Mouse (Mus musculus): ENCODE results near the gene Cyth1.

- TF ChIP-seq POLR2A (IDR thresholded peaks at IDR 0.05; ENCODE audit: insufficient read length, low read depth), result no peak
- no peak for TF ChIP-seq MYOD1 (IDR thresholded peaks at IDR 0.05; ENCODE audit: control insufficient read depth in 1 of 3, insufficient read length in 2 of 3, low read depth in 2 of 3)
- TF ChIP-seq CEBPB (IDR thresholded peaks at IDR 0.05; ENCODE audit: insufficient read depth, poor library complexity, severe bottlenecking), result no peak
- TF ChIP-seq E2F4 (IDR thresholded peaks at IDR 0.05; ENCODE audit: insufficient read depth), result no peak
- TF ChIP-seq MAX (IDR thresholded peaks at IDR 0.05; ENCODE audit: low read depth), result no peak
- TF ChIP-seq POLR2AphosphoS2 (IDR thresholded peaks at IDR 0.05; ENCODE audit: insufficient read length, low read depth), result no peak
- no peak for TF ChIP-seq USF1 (IDR thresholded peaks at IDR 0.05; ENCODE audit: low read depth)
- no peak for TF ChIP-seq SRF (IDR thresholded peaks at IDR 0.05; ENCODE audit: control insufficient read depth, insufficient read length, low read depth)
- no peak for TF ChIP-seq TCF3 (IDR thresholded peaks at IDR 0.05; ENCODE audit: insufficient read length, low read depth)
These were observed 39.6 kb downstream of the Cyth1 start for GRCm38 (mm10) chr11:118208672-118209272.

All from myocyte (in vitro differentiated cells).